Mouse (Mus musculus) naive thymus-derived CD4-positive, alpha-beta T cell, adult 5 months (primary cell): Measurements from ENCODE around the gene Pgam1. TPM values are rescaled to one million over a fixed set of nuclear protein-coding genes. Genes with fewer than 3 reads are reported as not detected.

Source experiments
- polyA plus RNA-seq: library from polyadenylated mRNA; unstranded; fragments of 100-300 nt; shearing (Covaris generic); gene quantifications from one replicate; pipeline ENCODE4 v1.2.1, GENCODE M21; 2017

Pgam1 gene
- polyA plus RNA-seq, result 79.2 TPM

GRCm38 (mm10) chr19:41911178-41912073, at the start of gene Pgam1:
Gene Pgam1, plus strand, starts transcription at chr19:41911923.

GRCm38 (mm10) chr19:41895460-41896318, 16.0 kb upstream of the Pgam1 start, which contains the start of gene Rrp12:
Gene Rrp12, minus strand, starts transcription at chr19:41896173.

GRCm38 (mm10) chr19:41933179-41934086, 21.7 kb downstream of the Pgam1 start, which contains the start of the genes Exosc1 and Zdhhc16:
Gene Exosc1, minus strand, starts transcription at chr19:41933423.
Gene Zdhhc16, plus strand, starts transcription at chr19:41933480.

Other genes with a start within 250 kb of the Pgam1 start
- not detected for gene Slit1, start 168.3 kb upstream of the Pgam1 start, polyA plus RNA-seq
- 2.7 TPM for gene Arhgap19, start 109.9 kb upstream of the Pgam1 start, polyA plus RNA-seq
- 10.1 TPM for gene Frat1, start 82.0 kb upstream of the Pgam1 start, polyA plus RNA-seq
- 212 TPM for gene Frat2, start 63.8 kb upstream of the Pgam1 start, polyA plus RNA-seq
- gene Rrp12, start 15.8 kb upstream of the Pgam1 start, polyA plus RNA-seq, result 38.0 TPM
- 81.5 TPM for gene Exosc1, start 21.5 kb downstream of the Pgam1 start, polyA plus RNA-seq
- gene Zdhhc16, start 21.6 kb downstream of the Pgam1 start, polyA plus RNA-seq, result 40.5 TPM
- 72.7 TPM for gene Mms19, start 69.2 kb downstream of the Pgam1 start, polyA plus RNA-seq
- gene Ubtd1, start 69.8 kb downstream of the Pgam1 start, polyA plus RNA-seq, result 7.1 TPM
- not detected for gene Ankrd2, start 124.1 kb downstream of the Pgam1 start, polyA plus RNA-seq
- gene Hoga1, start 133.7 kb downstream of the Pgam1 start, polyA plus RNA-seq, result not detected
- not detected for gene 4933411K16Rik, start 140.3 kb downstream of the Pgam1 start, polyA plus RNA-seq
- not detected for gene Morn4, start 174.4 kb downstream of the Pgam1 start, polyA plus RNA-seq
- gene Pi4k2a, start 178.5 kb downstream of the Pgam1 start, polyA plus RNA-seq, result 75.1 TPM
- 18.2 TPM for gene Avpi1, start 217.1 kb downstream of the Pgam1 start, polyA plus RNA-seq
- gene Marveld1, start 235.5 kb downstream of the Pgam1 start, polyA plus RNA-seq, result 18.0 TPM